Mouse (Mus musculus): ENCODE data around the gene Cers2.

The Cers2 gene

GRCm38 (mm10) chr3:95314486-95315093 lies at the start of gene Cers2:
Cers2 (plus strand) TSS chr3:95314791.
- no peak for DNase-seq (ENCODE audit: low spot score in 2 of 2)

GRCm38 (mm10) chr3:95266052-95266451 lies 48.5 kb upstream of the Cers2 start:
- DNase-seq (ENCODE audit: low spot score in 2 of 2), result no peak

GRCm38 (mm10) chr3:95267855-95268254 lies 46.7 kb upstream of the Cers2 start:
- no peak for DNase-seq (ENCODE audit: low spot score in 2 of 2)

- DNase-seq (ENCODE audit: low spot score in 2 of 2), result no peak
Measured at GRCm38 (mm10) chr3:95269789-95270188, 44.8 kb upstream of the Cers2 start.

- DNase-seq (ENCODE audit: low spot score in 2 of 2), result no peak
Measured at GRCm38 (mm10) chr3:95270766-95271364, 43.7 kb upstream of the Cers2 start.

GRCm38 (mm10) chr3:95273471-95273870 lies 41.1 kb upstream of the Cers2 start:
- no peak for DNase-seq (ENCODE audit: low spot score in 2 of 2)

GRCm38 (mm10) chr3:95274453-95274852 lies 40.1 kb upstream of the Cers2 start:
- no peak for DNase-seq (ENCODE audit: low spot score in 2 of 2)

GRCm38 (mm10) chr3:95275161-95275560 lies 39.4 kb upstream of the Cers2 start:
- DNase-seq (ENCODE audit: low spot score in 2 of 2), result no peak

- DNase-seq (ENCODE audit: low spot score in 2 of 2), result no peak
Measured at GRCm38 (mm10) chr3:95276428-95276934, 38.1 kb upstream of the Cers2 start.

- DNase-seq (ENCODE audit: low spot score in 2 of 2), result no peak
Measured at GRCm38 (mm10) chr3:95277149-95277551, 37.4 kb upstream of the Cers2 start.

GRCm38 (mm10) chr3:95280747-95281146 lies 33.8 kb upstream of the Cers2 start:
- no peak for DNase-seq (ENCODE audit: low spot score in 2 of 2)

GRCm38 (mm10) chr3:95281216-95282126 lies 33.1 kb upstream of the Cers2 start, which contains the start of the genes Mindy1 and Prune1:
Mindy1 (plus strand) TSS chr3:95281345.
Prune1 (minus strand) TSS chr3:95282076.
- peak; percentile 99 for DNase-seq (ENCODE audit: low spot score in 2 of 2)

- DNase-seq (ENCODE audit: low spot score in 2 of 2), result peak; percentile 52 to 54
Measured at GRCm38 (mm10) chr3:95282381-95282864, 32.2 kb upstream of the Cers2 start.

GRCm38 (mm10) chr3:95282865-95283588 lies 31.6 kb upstream of the Cers2 start:
- peak; percentile 44 to 49 for DNase-seq (ENCODE audit: low spot score in 2 of 2)

- no peak for DNase-seq (ENCODE audit: low spot score in 2 of 2)
Measured at GRCm38 (mm10) chr3:95283589-95283941, 31.0 kb upstream of the Cers2 start.

GRCm38 (mm10) chr3:95284062-95284461 lies 30.5 kb upstream of the Cers2 start:
- no peak for DNase-seq (ENCODE audit: low spot score in 2 of 2)

GRCm38 (mm10) chr3:95284501-95285281 lies 29.9 kb upstream of the Cers2 start:
- DNase-seq (ENCODE audit: low spot score in 2 of 2), result no peak

GRCm38 (mm10) chr3:95285390-95285789 lies 29.2 kb upstream of the Cers2 start:
- DNase-seq (ENCODE audit: low spot score in 2 of 2), result no peak

GRCm38 (mm10) chr3:95286011-95286410 lies 28.6 kb upstream of the Cers2 start:
- no peak for DNase-seq (ENCODE audit: low spot score in 2 of 2)

GRCm38 (mm10) chr3:95286510-95286909 lies 28.1 kb upstream of the Cers2 start:
- no peak for DNase-seq (ENCODE audit: low spot score in 2 of 2)

GRCm38 (mm10) chr3:95287541-95287940 lies 27.1 kb upstream of the Cers2 start:
- no peak for DNase-seq (ENCODE audit: low spot score in 2 of 2)
